Mouse (Mus musculus): Measurements from ENCODE around the gene Atp2b1. TPM values are rescaled to one million over a fixed set of nuclear protein-coding genes. Genes with fewer than 3 reads are reported as not detected.

Atp2b1 gene
- polyA plus RNA-seq, 1 experiment from 2014 or later, result 305 TPM

GRCm38 (mm10) chr10:99050093-99050492 is 135.9 kb downstream of the Atp2b1 start:
- H3K4me2 ChIP-seq, result no peak overlapping the region
- H3K4me1 ChIP-seq (replicated peaks), result no peaks in the 10 kb centered on the region
- no peaks in the 10 kb centered on the region for H3K36me3 ChIP-seq
- no peaks in the 10 kb centered on the region for H3K9me3 ChIP-seq
- 92% methylated on average over 7 of the region's 7 CpGs for whole genome bisulfite sequencing
- no peak for ATAC-seq (ENCODE audit: low FRiP score, low read depth)
- no peak overlapping the region for H3K4me3 ChIP-seq
- H3K27ac ChIP-seq (replicated peaks), result no peak overlapping the region
- no peak overlapping the region for H3K9ac ChIP-seq
- H3K27me3 ChIP-seq, result no peaks in the 10 kb centered on the region

- Histone ChIP-seq H3K27ac (replicated peaks) (no peak overlapping the region), H3K9ac (no peak overlapping the region), H3K4me1 (replicated peaks) (no peaks in the 10 kb centered on the region), H3K36me3 (no peaks in the 10 kb centered on the region), H3K4me2 (no peak overlapping the region), H3K4me3 (no peak overlapping the region), H3K27me3 (no peaks in the 10 kb centered on the region), H3K9me3 (no peaks in the 10 kb centered on the region)
- ATAC-seq (ENCODE audit: low FRiP score, low read depth), result no peak
Measured at GRCm38 (mm10) chr10:99053111-99053510, 138.9 kb downstream of the Atp2b1 start.

DNA sequence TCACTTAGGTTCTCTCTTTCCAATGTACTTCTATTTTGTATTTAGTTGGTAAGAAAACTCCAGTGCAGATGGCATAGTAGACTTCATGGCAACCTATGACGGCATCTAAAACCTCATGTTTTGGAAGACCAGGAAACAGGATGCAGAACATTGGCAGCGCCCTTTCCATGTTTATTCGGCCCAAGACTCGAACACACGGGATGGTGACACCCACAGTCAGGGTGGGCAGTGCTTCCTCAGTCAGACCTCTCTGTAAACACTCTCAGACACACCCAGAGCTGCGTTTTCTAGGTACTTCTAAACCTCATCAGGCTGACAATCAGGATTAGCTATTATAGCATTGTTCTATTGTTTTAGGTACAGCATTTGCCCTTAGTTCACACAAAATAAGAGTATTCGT is 146.4 kb downstream of the Atp2b1 start:
- Histone ChIP-seq H3K4me2 (no peak overlapping the region), H3K9me3 (no peaks in the 10 kb centered on the region), H3K9ac (no peak overlapping the region), H3K27me3 (no peaks in the 10 kb centered on the region), H3K4me3 (no peak overlapping the region), H3K36me3 (no peaks in the 10 kb centered on the region), H3K4me1 (replicated peaks) (no peaks in the 10 kb centered on the region), H3K27ac (replicated peaks) (no peak overlapping the region)
- 93% methylated on average over 7 of the region's 7 CpGs for WGBS
- no peak for ATAC-seq (ENCODE audit: low FRiP score, low read depth)

GRCm38 (mm10) chr10:99061418-99061817 is 147.2 kb downstream of the Atp2b1 start:
- H3K9me3 ChIP-seq, result no peaks in the 10 kb centered on the region
- no peak overlapping the region for H3K27ac ChIP-seq (replicated peaks)
- no peaks in the 10 kb centered on the region for H3K4me1 ChIP-seq (replicated peaks)
- H3K9ac ChIP-seq, result no peak overlapping the region
- H3K4me2 ChIP-seq, result no peak overlapping the region
- no peak overlapping the region for H3K4me3 ChIP-seq
- H3K27me3 ChIP-seq, result no peaks in the 10 kb centered on the region
- ATAC-seq (ENCODE audit: low FRiP score, low read depth), result no peak
- 90% methylated on average over 10 of the region's 10 CpGs for WGBS
- H3K36me3 ChIP-seq, result no peaks in the 10 kb centered on the region

DNA sequence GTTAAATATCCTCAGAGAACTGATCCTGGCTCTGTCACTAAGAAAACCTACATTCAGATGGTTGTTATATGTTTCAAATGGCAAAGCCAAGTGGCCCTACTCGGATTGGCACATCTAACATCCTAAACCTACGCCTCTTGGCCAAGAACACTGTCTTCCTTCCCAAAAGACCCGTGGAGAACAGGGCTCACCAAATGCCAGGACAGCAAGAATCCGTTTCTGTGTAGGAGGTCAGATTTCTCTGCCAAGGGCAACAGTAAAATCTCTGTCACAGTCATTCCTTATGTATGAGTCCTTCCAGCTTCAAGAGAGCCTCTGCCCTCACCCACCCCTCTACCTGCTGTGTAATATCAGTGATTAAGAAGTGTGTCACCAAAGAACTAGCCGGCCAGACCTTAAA is 148.3 kb downstream of the Atp2b1 start:
- Histone ChIP-seq H3K36me3 (no peaks in the 10 kb centered on the region), H3K4me3 (no peak overlapping the region), H3K27me3 (no peaks in the 10 kb centered on the region), H3K27ac (replicated peaks) (no peak overlapping the region), H3K4me2 (no peak overlapping the region), H3K9me3 (no peaks in the 10 kb centered on the region), H3K4me1 (replicated peaks) (no peaks in the 10 kb centered on the region), H3K9ac (no peak overlapping the region)
- 81% methylated on average over 5 of the region's 5 CpGs for WGBS
- ATAC-seq (ENCODE audit: low FRiP score, low read depth), result no peak

Other genes starting within 250 kb of the Atp2b1 start
- gene Poc1b, start 192.6 kb downstream of the Atp2b1 start, polyA plus RNA-seq (2015; fragmentation: Nextera tagmentation; extraction: Ambion mirVana), result 11.5 and 15.4 TPM in 2 replicates
- gene Galnt4, start 193.8 kb downstream of the Atp2b1 start, polyA plus RNA-seq (2015; fragmentation: Nextera tagmentation; extraction: Ambion mirVana), result 3.0 and 3.3 TPM in 2 replicates
- not detected in 2 replicates for gene Phxr2, start 211.9 kb downstream of the Atp2b1 start, polyA plus RNA-seq (2015; fragmentation: Nextera tagmentation; extraction: Ambion mirVana)